Mouse (Mus musculus) gastrocnemius, postnatal 14 days (tissue): ENCODE data around the gene Fuk. TPM values are rescaled to one million over a fixed set of nuclear protein-coding genes. Genes with fewer than 3 reads are reported as not detected.
A peak's percentile ranks its signal among the peaks of the same experiment; 100 is the strongest.
"Not testable (repeated sequence)": the region's sequence is repeated elsewhere in the genome, so short reads cannot be mapped to it uniquely, and the experiment has no call there.

Experiments used
- DNase-seq: peaks from one replicate; pipeline ENCODE4 v3.0.0; 2021; ENCODE audit warnings: mixed read lengths
- intact Hi-C: fragments of 180-260 bp; cut with DNase I; formaldehyde crosslinking; loops from one replicate; pipeline ENCODE4 v1.15.1; 2025; ENCODE audit warnings: low total_unique reads
- total RNA-seq, 2 experiments: library from RNA; stranded (reverse); gene quantifications; 2 replicates each; pipeline ENCODE4 v1.2.3; 2021

Gene Fuk
- total RNA-seq, 2 experiments from 2014 or later: 3.3 to 4.1 TPM

DNA sequence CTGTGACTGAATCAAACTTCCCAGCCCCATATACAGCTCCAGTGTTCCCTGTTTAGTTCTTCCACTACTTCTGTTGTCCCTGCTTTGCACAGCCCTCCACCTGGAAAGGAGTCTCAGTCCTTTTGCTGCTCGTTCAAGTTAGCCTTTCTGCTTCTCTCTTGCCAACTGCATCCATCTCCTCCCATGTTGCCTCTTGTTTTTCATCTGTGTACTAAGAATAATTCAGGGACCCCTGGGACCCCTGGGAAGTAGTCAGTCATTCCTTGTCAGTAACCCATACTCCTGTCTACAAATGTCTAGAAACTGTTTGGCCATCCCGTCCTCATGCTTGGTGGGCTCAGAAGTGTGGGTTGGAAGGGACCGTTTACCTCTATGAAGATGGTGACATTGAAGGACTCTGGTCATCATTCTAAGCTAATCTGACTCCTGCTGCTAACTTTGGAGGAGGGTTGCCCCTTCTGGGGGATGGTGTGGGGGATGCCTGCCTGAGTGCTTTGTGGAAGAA, 18.5 kb upstream of the Fuk start:
- DNase-seq: no peak
- intact Hi-C loops: no loop called here

GRCm38 (mm10) chr8:110920032-110920772, 17.9 kb upstream of the Fuk start:
- DNase-seq: no peak
- intact Hi-C loops: no loop called here

DNA sequence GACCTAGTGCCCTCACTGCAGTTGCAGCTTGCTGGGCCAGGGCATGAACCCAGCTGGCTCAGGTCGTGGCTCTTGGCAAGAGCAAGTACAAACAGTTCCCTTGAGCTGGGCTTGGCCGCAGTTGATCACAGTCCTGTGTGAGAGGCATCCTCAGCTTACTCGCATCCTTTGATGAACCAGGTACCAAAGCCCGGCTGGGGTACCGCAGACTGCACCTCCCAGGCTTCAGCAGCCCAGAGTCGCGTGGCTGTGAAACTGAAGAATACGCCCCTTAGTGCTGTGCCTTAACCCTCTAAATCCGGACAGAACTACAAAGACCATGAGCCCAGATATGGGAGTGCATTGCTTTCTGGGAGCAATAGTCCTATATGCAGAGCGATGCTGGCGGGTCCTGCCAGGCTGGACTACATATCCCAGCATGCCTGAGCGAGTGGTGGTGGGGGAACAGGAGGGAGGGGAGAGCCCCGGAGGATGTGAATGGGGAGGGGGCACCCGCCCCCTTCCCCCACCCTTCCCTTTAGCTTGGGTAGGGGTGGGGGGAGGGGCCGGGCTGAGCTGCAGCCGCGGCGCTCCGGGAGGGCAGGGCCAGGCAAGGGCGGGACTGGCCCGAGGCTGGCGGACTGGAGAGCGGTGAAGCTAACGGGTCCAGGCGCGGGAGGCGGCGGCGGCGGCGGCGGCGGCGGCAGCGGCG, 17.2 kb upstream of the Fuk start, which contains the start of gene St3gal2:
Gene St3gal2, plus strand, starts transcription at position 582 of the 691 bp plus-strand sequence.
- peak; percentile 88 for DNase-seq
- intact Hi-C loops: no loop called here

DNA sequence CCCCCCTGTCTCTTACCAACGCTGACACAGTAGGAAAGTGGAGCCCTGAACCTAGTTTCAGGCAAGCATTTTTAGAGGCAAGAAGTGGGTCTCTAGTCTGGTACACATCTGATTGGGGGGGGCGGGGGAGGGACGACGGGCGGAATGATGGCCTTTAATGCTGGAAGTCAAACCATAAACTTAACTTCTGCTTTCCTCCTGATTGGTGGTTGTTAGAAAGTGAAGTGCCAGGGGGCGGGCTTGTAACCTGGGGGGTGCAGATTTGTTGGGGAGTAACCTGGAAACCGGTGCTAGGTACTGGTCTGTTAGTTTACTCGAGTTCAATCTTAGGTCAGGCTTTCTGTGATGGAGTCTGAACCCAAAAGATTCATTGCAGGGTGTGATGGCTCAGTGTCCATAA, 16.2 kb upstream of the Fuk start:
- no peak for DNase-seq
- intact Hi-C loops: no loop called here

- DNase-seq: no peak
- intact Hi-C loops: no loop called here
These were observed 15.7 kb upstream of the Fuk start for GRCm38 (mm10) chr8:110918027-110918426.

- no peak for DNase-seq
- intact Hi-C loops: no loop called here
These were observed 15.1 kb upstream of the Fuk start for GRCm38 (mm10) chr8:110917415-110917814.

DNA sequence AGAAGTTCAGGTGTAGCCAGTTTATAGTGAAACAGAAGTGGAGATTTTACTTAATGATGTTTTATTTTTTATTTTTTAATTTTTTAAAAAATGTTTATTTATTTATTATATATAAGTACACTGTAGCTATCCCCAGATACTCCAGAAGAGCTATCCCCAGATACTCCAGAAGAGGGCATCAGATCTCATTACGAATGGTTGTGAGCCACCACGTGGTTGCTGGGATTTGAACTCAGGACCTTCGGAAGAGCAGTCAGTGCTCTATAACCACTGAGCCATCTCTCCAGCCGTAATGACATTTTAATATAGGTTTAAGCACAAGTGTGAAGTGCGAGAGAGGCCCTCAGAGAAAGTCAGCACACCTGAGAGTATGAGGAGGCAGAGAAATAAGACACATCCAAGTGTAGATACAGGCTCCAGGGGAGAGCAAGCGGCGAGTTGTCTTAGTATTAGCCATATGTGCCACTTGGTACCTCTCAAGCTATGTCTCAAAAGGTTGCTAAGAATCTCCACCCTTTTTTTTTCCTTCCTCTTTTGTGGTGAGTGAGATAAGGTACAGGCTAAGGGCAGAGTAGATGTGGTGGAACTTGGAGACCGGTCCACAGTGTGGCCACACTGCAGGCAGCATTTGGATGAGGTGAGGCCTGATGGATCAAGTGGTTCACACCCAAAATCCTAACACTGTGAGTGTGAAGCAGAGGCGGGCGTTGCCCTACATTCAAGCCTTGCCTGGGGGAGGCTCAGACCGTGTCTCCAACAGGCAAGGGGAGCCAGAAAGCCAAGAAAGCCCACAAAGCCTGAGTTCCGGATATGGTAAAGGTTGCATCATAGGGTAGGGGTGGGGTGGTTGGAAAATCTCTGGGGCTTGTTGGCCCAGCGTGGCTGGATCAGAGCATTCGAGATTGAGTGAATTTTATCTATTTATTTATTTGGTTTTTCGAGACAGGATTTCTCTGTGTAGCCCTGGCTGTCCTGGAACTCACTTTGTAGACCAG, 9.6 kb upstream of the Fuk start:
- intact Hi-C loops: no loop called here
- DNase-seq: no peak

- not testable (repeated sequence) for DNase-seq
- intact Hi-C loops: loop anchor here (10.0 kb wide), 1 partner anchor 45 kb away; no protein-coding TSS in a partner anchor
These were observed 7.6 kb upstream of the Fuk start for GRCm38 (mm10) chr8:110909850-110910249.

DNA sequence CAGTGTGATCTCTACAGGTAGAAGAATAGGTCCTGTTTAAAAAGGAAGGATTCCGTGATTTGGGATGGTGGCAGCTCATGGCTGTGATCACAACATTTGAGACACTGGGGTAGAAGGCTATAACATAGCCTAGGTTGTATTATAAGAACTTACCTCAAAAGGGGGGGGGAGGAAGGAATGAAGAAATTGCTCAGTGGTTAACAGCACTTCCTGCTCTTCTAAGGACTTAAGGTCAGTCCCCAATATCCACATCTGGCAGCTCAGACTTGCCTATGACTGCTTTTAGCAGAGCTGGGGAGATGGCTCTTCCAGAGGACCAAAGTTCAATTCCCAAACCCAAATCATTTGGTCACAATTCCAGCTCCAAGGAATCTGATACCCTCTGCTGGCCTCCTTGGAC, 4.4 kb upstream of the Fuk start:
- intact Hi-C loops: loop anchor here (10.0 kb wide), 1 partner anchor 48 kb away; no protein-coding TSS in a partner anchor
- no peak for DNase-seq

GRCm38 (mm10) chr8:110905404-110905803, 3.1 kb upstream of the Fuk start:
- DNase-seq: no peak
- intact Hi-C loops: loop anchor here (10.0 kb wide), 1 partner anchor 49 kb away; no protein-coding TSS in a partner anchor

DNA sequence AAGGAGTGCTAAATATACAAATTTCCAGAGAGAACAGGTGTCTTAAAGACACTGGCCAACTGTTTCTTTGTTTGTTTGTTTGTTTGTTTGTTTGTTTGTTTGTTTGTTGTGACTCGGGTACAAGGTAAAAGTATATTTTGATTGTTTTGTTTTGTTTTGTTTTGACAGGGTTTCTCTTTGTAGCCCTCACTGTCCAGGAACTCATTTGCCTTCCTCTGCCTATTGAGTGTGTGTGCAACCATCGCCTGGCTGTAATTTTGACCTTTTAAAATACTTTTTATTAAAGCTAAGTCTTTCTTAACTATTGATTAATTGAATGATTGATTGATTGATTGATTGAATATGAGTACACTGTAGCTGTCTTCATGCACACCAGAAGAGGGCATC, 284 bp upstream of the Fuk start:
- intact Hi-C loops: loop anchor here (10.0 kb wide), 1 partner anchor 52 kb away; no protein-coding TSS in a partner anchor
- no peak for DNase-seq

GRCm38 (mm10) chr8:110901056-110901455, 1.2 kb downstream of the Fuk start:
- no peak for DNase-seq
- intact Hi-C loops: loop anchor here (10.0 kb wide), 1 partner anchor 54 kb away; no protein-coding TSS in a partner anchor

GRCm38 (mm10) chr8:110897495-110897894, 4.8 kb downstream of the Fuk start:
- DNase-seq: no peak
- intact Hi-C loops: no loop called here

DNA sequence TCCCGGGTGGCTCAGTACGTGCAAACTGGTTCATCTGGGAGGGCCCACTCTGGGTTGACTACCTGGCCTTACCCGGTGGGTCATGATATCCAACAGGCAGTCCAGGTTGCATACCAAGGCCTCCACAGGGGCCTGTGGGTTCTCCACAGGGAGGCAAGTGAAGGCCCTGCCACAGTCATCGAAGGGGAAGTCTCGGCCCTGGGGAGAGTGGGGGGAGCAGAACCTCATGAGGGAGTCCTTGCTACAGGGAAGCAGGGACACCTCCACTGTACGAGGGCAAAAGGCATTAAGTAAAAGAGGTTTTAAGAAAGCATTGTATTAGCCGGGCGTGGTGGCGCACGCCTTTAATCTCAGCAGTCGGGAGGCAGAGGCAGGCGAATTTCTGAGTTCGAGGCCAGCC, 6.5 kb downstream of the Fuk start:
- intact Hi-C loops: no loop called here
- no peak for DNase-seq

DNA sequence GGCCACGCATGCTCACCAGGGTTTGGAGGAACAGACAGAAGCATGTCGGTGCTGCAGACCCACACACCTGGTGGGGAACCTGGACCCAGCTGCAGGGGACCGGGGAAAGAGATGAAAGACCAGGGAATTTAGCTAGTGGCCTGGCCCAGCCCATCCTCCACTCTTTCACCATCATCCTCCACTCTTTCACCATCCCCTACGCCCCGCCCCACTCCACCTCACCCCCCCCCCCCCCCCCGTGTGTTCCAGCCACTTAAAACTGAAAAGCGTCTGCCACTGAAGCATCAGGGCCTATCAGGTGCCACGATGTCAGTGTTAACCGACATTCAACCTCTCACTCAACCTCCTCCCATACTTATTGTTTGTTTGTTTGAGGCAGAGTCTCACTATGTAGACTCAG, 7.0 kb downstream of the Fuk start:
- no peak for DNase-seq
- intact Hi-C loops: no loop called here

- intact Hi-C loops: no loop called here
These were observed 7.4 kb downstream of the Fuk start for GRCm38 (mm10) chr8:110894851-110895250.

DNA sequence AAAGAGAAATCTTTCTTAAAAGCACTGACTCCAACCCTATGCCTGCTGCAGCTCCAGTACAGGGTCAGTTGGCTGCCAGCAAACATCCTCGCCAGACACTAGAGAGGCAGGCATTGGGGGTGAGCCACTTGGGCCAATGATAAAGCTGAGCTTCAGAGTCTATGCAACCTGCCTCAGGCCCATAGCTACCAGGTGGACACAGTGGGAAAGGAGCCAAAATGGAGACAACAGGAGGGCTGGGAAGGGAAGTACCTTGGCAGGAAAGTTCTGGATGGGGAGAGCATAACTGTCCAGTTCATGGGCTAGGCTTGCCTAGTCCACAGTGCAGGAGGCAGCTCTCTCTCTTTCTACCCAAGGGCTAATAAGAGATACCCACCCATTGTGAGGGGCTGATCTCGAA, 9.4 kb downstream of the Fuk start:
- intact Hi-C loops: no loop called here
- DNase-seq: no peak

More at GRCm38 (mm10) chr8:110894851-110895250, 7.4 kb downstream of the Fuk start:
- no peak for DNase-seq

GRCm38 (mm10) chr8:110892040-110892439, 10.2 kb downstream of the Fuk start:
- intact Hi-C loops: no loop called here
- no peak for DNase-seq

- intact Hi-C loops: no loop called here
- no peak for DNase-seq
These were observed 12.3 kb downstream of the Fuk start for GRCm38 (mm10) chr8:110889904-110890470.
